Mouse (Mus musculus): ENCODE measurements around the gene Sprr1b. TPM values are rescaled to one million over a fixed set of nuclear protein-coding genes. Genes with fewer than 3 reads are reported as not detected.
"Not testable (repeated sequence)": the region's sequence is repeated elsewhere in the genome, so short reads cannot be mapped to it uniquely, and the experiment has no call there.

The Sprr1b gene
- total RNA-seq (2021) (not detected), polyA plus RNA-seq (2012; rRNA removed) (not detected in 2 replicates)
- long read RNA-seq = 0 reads

DNA sequence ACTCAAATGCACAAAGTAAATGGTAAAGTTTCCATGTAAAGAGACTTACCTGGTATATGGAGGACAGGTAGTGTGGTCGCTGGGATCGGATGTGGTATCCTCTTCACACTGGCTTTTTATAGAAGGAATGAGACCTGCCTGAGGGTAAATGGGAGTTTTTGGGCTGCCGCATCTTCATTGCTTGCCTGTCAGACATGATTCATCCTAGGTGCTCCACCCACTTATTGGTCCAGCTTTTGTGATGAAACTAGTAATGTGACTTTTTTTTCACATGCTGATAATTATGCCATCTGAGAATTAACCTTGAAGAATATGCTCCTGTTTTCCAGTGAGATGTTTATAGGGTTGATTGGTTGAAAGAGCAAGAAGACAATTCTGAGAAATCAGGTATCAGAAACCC lies at the start of gene Sprr1b:
Gene Sprr1b, minus strand, starts transcription at position 101 of the 400 bp plus-strand sequence.
- no peak for DNase-seq

DNA sequence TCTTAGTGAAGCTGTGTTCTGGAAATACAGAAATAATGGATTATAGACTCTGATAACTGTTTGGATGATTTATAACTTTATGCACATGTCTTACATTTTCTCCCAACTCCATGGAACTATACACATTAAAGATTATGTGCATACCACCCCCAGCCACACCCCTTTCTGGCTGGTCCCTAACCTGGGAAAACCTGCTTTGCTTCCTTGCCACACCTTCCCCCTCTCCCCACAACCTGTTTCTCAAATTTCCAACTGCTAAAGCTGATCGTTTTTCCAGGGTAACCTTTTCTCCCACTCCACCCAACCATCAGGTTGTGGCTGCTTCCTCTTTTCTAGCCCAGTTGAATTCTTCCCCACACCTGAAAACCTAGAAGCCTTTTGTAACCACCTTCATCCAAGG lies 47.7 kb upstream of the Sprr1b start:
- DNase-seq = no peak

GRCm38 (mm10) chr3:92485863-92486262 lies 47.3 kb upstream of the Sprr1b start, which contains the start of gene Sprr1a:
Gene Sprr1a, minus strand, starts transcription at chr3:92485895.
- peak; percentile 56 for DNase-seq

- DNase-seq = not testable (repeated sequence)
Observed at GRCm38 (mm10) chr3:92481249-92481648, 42.7 kb upstream of the Sprr1b start.

- no peak for DNase-seq
Observed at GRCm38 (mm10) chr3:92470111-92470510, 31.5 kb upstream of the Sprr1b start.

DNA sequence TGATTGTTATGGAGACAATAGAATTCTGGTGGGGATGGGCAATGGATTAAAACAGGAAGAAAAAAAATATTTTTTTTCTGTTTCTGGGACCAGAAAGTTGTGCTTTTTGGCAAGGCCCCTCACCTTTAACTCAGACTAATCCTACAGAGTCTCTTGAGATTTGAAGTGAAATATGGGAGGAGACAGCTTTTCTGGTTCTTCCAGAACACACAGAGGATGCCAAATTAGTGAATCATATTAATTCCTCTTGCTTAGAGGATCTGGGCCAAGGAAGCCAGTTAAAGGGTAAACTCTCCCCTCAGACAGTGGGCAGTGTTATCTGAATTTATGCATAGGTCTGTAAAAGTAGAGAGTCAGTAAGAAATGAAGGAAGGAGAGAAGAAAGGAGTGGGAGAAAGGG lies 28.8 kb upstream of the Sprr1b start:
- DNase-seq = no peak

DNA sequence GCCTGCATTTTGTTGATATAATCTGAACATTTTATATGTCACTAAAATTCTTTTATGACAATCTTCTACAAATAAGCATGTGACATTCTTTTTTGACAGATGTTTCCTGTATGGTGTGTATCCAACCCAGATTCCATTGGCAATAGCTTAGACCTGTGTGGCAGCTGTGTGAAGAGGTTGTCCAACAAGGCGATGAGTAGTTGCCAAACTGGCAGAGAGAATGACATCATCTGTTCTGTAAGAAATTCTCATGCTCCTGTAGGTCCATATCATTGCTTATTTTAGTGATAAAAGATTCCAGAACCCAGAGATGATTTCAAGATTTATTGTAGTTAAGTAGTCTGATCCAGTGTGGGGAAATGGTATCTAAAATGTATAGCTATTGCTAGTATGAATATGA lies 28.0 kb upstream of the Sprr1b start:
- no peak for DNase-seq

DNA sequence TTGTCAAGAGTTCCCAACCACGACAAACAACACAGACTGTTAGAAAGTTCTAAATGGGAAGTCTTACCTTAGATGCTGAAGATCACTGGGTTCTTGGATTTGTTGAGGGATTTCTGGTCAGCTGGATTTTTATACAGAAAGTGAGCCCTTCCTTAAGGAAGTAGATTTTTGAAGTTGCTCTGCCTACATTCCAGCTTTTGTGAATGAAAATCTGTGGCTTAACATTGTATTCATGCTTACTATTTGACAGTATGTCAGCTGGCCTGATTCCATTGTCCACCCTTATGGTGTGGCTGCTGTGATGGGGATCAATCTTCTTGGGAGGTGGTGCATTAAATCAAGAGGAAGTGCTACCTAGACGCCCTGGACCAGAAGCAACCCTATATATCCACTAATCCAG lies 20.0 kb upstream of the Sprr1b start, which contains the start of gene Sprr3:
Gene Sprr3, minus strand, starts transcription at position 101 of the 400 bp plus-strand sequence.
- no peak for DNase-seq

GRCm38 (mm10) chr3:92455151-92455550 lies 16.6 kb upstream of the Sprr1b start:
- no peak for DNase-seq

- DNase-seq = no peak
Observed at GRCm38 (mm10) chr3:92440177-92440576, 1.6 kb upstream of the Sprr1b start.

GRCm38 (mm10) chr3:92432282-92432681 lies 6.3 kb downstream of the Sprr1b start, which contains the start of gene Sprr2k:
Gene Sprr2k, plus strand, starts transcription at chr3:92432582.
- no peak for DNase-seq

DNA sequence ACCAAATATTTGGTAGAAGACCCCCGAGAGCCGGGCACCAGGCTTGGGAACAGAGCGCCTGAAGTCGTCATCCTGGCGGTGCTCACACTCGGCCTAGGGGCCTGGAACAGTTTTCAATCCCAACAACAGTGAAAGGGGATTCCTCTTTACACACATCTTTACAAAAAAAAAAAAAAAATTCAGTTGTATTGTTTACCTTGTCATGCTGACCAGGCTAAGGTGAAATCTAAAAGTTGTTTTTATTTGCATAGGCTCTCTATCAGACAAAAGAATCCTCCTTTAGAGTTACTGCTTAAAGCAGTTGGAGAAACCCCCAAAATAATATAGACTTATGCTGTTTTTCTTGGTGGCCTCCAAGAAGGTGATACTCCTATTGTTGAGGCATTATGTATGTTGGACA lies 9.3 kb downstream of the Sprr1b start, which contains the start of gene Gm9774:
Gene Gm9774, minus strand, starts transcription at position 101 of the 400 bp plus-strand sequence.
- DNase-seq = no peak

DNA sequence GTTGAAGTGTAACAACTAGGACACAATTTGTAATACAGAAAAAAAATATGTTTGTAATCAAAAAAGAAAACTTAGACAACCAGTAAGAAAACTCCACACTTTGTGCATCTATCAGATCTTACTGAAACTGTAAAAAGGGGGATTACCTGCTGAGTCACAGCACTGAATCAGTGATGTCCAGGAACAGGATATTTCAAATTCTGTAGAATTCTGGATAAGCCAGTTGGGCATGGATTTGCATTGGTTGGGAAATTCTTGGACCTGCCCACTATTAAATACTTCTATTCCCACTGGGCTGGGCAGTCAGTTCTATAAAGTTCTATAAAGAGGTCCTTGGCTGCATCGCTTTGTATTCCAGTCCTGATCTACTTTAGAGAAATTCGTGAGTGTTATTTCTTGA lies 20.8 kb downstream of the Sprr1b start, which contains the start of gene Sprr2j-ps:
Gene Sprr2j-ps, plus strand, starts transcription at position 301 of the 400 bp plus-strand sequence.
- no peak for DNase-seq

DNA sequence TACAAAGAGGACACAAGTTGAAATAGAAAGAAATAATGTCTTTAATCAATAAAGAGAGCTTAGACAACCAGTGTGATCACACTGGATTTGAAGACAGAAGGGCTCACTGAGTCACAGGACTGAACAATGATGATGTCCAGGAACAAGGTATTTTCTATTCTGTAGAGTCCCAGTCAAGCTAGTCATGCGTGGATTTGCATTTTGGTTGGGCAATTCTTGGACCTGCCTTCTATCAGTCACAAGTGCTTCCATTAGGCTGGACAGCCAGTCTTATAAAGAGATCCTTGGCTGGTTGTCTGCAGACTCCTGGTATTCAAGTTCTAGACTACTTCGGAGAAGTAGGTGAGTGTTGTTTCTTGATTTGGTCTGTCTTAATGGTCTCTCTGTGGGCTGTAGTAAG lies 30.9 kb downstream of the Sprr1b start, which contains the start of gene Sprr2i:
Gene Sprr2i, plus strand, starts transcription at position 301 of the 400 bp plus-strand sequence.
- no peak for DNase-seq

DNA sequence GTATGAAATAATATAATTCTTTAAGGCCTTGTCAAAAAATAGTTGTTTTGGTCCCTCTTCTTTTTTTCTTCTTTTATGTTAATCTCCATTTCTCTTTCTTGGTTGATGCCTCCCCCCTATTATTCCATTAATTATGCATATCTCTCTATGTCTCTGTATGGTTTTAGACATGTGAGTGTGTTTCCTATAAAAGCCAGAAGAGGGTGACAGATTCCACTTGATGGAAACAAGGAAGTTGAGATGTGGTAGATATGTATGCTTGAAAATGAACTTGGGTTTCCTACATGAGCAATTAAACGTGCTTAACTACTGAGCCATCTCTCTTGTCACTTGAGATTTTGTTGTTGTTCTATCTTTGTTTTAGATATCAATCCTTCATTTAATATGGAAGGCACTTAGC lies 44.3 kb downstream of the Sprr1b start:
- peak; percentile 3 for DNase-seq

Other genes with a start within 250 kb of the Sprr1b start
- gene Sprr2a1, start 223.0 kb downstream of the Sprr1b start, total RNA-seq (2021) = not detected
- gene Sprr2a1, start 223.0 kb downstream of the Sprr1b start, polyA plus RNA-seq (2012; rRNA removed) = not detected in 2 replicates
- gene Sprr2a2, start 222.9 kb downstream of the Sprr1b start, total RNA-seq (2021) = not detected
- 1.8 and 18.7 TPM in 2 replicates for gene Sprr2a2, start 222.9 kb downstream of the Sprr1b start, polyA plus RNA-seq (2012; rRNA removed)
- not detected for gene Sprr2a3, start 153.4 kb downstream of the Sprr1b start, total RNA-seq (2021)
- gene Sprr2a3, start 153.4 kb downstream of the Sprr1b start, polyA plus RNA-seq (2012; rRNA removed) = 0.22 TPM in 1 of 2 replicates, not detected in the other
- not detected for gene Sprr2b, start 122.2 kb downstream of the Sprr1b start, total RNA-seq (2021)
- gene Sprr2b, start 122.2 kb downstream of the Sprr1b start, polyA plus RNA-seq (2012; rRNA removed) = not detected in 2 replicates
- not detected for gene Sprr2d, start 99.6 kb downstream of the Sprr1b start, total RNA-seq (2021)
- not detected in 2 replicates for gene Sprr2d, start 99.6 kb downstream of the Sprr1b start, polyA plus RNA-seq (2012; rRNA removed)
- gene Sprr2e, start 86.6 kb downstream of the Sprr1b start, total RNA-seq (2021) = not detected
- not detected in 2 replicates for gene Sprr2e, start 86.6 kb downstream of the Sprr1b start, polyA plus RNA-seq (2012; rRNA removed)
- not detected for gene Sprr2f, start 73.6 kb downstream of the Sprr1b start, total RNA-seq (2021)
- not detected in 2 replicates for gene Sprr2f, start 73.6 kb downstream of the Sprr1b start, polyA plus RNA-seq (2012; rRNA removed)
- not detected for gene Sprr2h, start 53.1 kb downstream of the Sprr1b start, total RNA-seq (2021)
- gene Sprr2h, start 53.1 kb downstream of the Sprr1b start, polyA plus RNA-seq (2012; rRNA removed) = not detected in 2 replicates
- gene Sprr2i, start 30.8 kb downstream of the Sprr1b start, total RNA-seq (2021) = not detected
- not detected in 2 replicates for gene Sprr2i, start 30.8 kb downstream of the Sprr1b start, polyA plus RNA-seq (2012; rRNA removed)
- gene Sprr2j-ps, start 20.7 kb downstream of the Sprr1b start, total RNA-seq (2021) = not detected
- not detected in 2 replicates for gene Sprr2j-ps, start 20.7 kb downstream of the Sprr1b start, polyA plus RNA-seq (2012; rRNA removed)
- 1 to 10 TPM; 4.6 to 6.3 TPM for gene Gm9774, start 9.4 kb downstream of the Sprr1b start, total RNA-seq (2021)
- 17.5 and 20.8 TPM in 2 replicates for gene Gm9774, start 9.4 kb downstream of the Sprr1b start, polyA plus RNA-seq (2012; rRNA removed)
- gene Sprr2k, start 6.2 kb downstream of the Sprr1b start, total RNA-seq (2021) = not detected
- gene Sprr2k, start 6.2 kb downstream of the Sprr1b start, polyA plus RNA-seq (2012; rRNA removed) = not detected in 2 replicates
- not detected for gene Sprr3, start 19.9 kb upstream of the Sprr1b start, total RNA-seq (2021)
- gene Sprr3, start 19.9 kb upstream of the Sprr1b start, polyA plus RNA-seq (2012; rRNA removed) = 0.39 TPM in 1 of 2 replicates, not detected in the other
- under 1 TPM in 1 of 2 experiments, not detected in 1; 0.38 TPM for gene Sprr1a, start 47.1 kb upstream of the Sprr1b start, total RNA-seq (2021)
- 0.21 and 0.56 TPM in 2 replicates for gene Sprr1a, start 47.1 kb upstream of the Sprr1b start, polyA plus RNA-seq (2012; rRNA removed)
- not detected for gene Sprr4, start 61.7 kb upstream of the Sprr1b start, total RNA-seq (2021)
- gene Sprr4, start 61.7 kb upstream of the Sprr1b start, polyA plus RNA-seq (2012; rRNA removed) = not detected in 2 replicates
- gene 2310046K23Rik, start 95.7 kb upstream of the Sprr1b start, total RNA-seq (2021) = not detected
- gene 2310046K23Rik, start 95.7 kb upstream of the Sprr1b start, polyA plus RNA-seq (2012; rRNA removed) = not detected in 2 replicates
- gene Ivl, start 134.9 kb upstream of the Sprr1b start, total RNA-seq (2021) = not detected
- not detected in 2 replicates for gene Ivl, start 134.9 kb upstream of the Sprr1b start, polyA plus RNA-seq (2012; rRNA removed)
- gene Smcp, start 150.2 kb upstream of the Sprr1b start, total RNA-seq (2021) = not detected
- not detected in 2 replicates for gene Smcp, start 150.2 kb upstream of the Sprr1b start, polyA plus RNA-seq (2012; rRNA removed)
- gene 2210017I01Rik, start 168.7 kb upstream of the Sprr1b start, total RNA-seq (2021) = not detected
- not detected in 2 replicates for gene 2210017I01Rik, start 168.7 kb upstream of the Sprr1b start, polyA plus RNA-seq (2012; rRNA removed)
- not detected for gene Lce6a, start 182.9 kb upstream of the Sprr1b start, total RNA-seq (2021)
- gene Lce6a, start 182.9 kb upstream of the Sprr1b start, polyA plus RNA-seq (2012; rRNA removed) = not detected in 2 replicates
- not detected for gene Lce1a1, start 209.5 kb upstream of the Sprr1b start, total RNA-seq (2021)
- gene Lce1a1, start 209.5 kb upstream of the Sprr1b start, polyA plus RNA-seq (2012; rRNA removed) = 0.33 TPM in 1 of 2 replicates, not detected in the other
- not detected for gene Lce1b, start 218.1 kb upstream of the Sprr1b start, total RNA-seq (2021)
- gene Lce1b, start 218.1 kb upstream of the Sprr1b start, polyA plus RNA-seq (2012; rRNA removed) = not detected in 2 replicates
- not detected for gene Lce1a2, start 231.5 kb upstream of the Sprr1b start, total RNA-seq (2021)
- not detected in 2 replicates for gene Lce1a2, start 231.5 kb upstream of the Sprr1b start, polyA plus RNA-seq (2012; rRNA removed)
- not detected for gene Lce1c, start 240.5 kb upstream of the Sprr1b start, total RNA-seq (2021)
- gene Lce1c, start 240.5 kb upstream of the Sprr1b start, polyA plus RNA-seq (2012; rRNA removed) = not detected in 2 replicates
- gene Lce1d, start 248.4 kb upstream of the Sprr1b start, total RNA-seq (2021) = not detected
- not detected in 2 replicates for gene Lce1d, start 248.4 kb upstream of the Sprr1b start, polyA plus RNA-seq (2012; rRNA removed)

Data from adrenal gland, adult 2 months (tissue).